Mouse (Mus musculus): Measurements from ENCODE around the gene Otoa. TPM values are rescaled to one million over a fixed set of nuclear protein-coding genes. Genes with fewer than 3 reads are reported as not detected.

Otoa gene
- polyA plus RNA-seq, 1 experiment from 2014 or later, result 0.12 TPM

GRCm38 (mm10) chr7:121074801-121075400 lies 6.5 kb upstream of the Otoa start:
- ATAC-seq (ENCODE audit: low FRiP score, low TSS enrichment) (no peak), DNase-seq (no peak)

GRCm38 (mm10) chr7:121075416-121075815 lies 6.0 kb upstream of the Otoa start:
- Histone ChIP-seq H3K4me3 (replicated peaks; ENCODE audit: low read depth, low read length) (no peak overlapping the region), H3K9ac (replicated peaks; ENCODE audit: low read length) (no peak overlapping the region), H3K9me3 (ENCODE audit: control insufficient read depth, low read length) (no peaks in the 10 kb centered on the region), H3K4me1 (ENCODE audit: control insufficient read depth, insufficient read depth, low read length) (no peaks in the 10 kb centered on the region), H3K4me2 (ENCODE audit: low read length) (no peak overlapping the region), H3K27me3 (ENCODE audit: control insufficient read depth, insufficient read depth, low read length) (no peaks in the 10 kb centered on the region), H3K27ac (replicated peaks; ENCODE audit: low read depth, low read length) (no peak overlapping the region), H3K36me3 (ENCODE audit: control insufficient read depth, insufficient read depth, low read length) (peaks cover 48% of the 10 kb centered on the region)
- DNase-seq (no peak), ATAC-seq (ENCODE audit: low FRiP score, low TSS enrichment) (no peak)
- 94% methylated on average over 5 of the region's 5 CpGs for WGBS

More at GRCm38 (mm10) chr7:121074801-121075400, 6.5 kb upstream of the Otoa start:
- Histone ChIP-seq H3K9ac (replicated peaks; ENCODE audit: low read length) (no peak overlapping the region), H3K4me2 (ENCODE audit: low read length) (no peak overlapping the region), H3K4me3 (replicated peaks; ENCODE audit: low read depth, low read length) (no peak overlapping the region), H3K27me3 (ENCODE audit: control insufficient read depth, insufficient read depth, low read length) (no peaks in the 10 kb centered on the region), H3K27ac (replicated peaks; ENCODE audit: low read depth, low read length) (no peak overlapping the region), H3K9me3 (ENCODE audit: control insufficient read depth, low read length) (no peaks in the 10 kb centered on the region), H3K4me1 (ENCODE audit: control insufficient read depth, insufficient read depth, low read length) (no peaks in the 10 kb centered on the region), H3K36me3 (ENCODE audit: control insufficient read depth, insufficient read depth, low read length) (peaks cover 52% of the 10 kb centered on the region)
- 92% methylated on average over 6 of the region's 6 CpGs for WGBS

DNA sequence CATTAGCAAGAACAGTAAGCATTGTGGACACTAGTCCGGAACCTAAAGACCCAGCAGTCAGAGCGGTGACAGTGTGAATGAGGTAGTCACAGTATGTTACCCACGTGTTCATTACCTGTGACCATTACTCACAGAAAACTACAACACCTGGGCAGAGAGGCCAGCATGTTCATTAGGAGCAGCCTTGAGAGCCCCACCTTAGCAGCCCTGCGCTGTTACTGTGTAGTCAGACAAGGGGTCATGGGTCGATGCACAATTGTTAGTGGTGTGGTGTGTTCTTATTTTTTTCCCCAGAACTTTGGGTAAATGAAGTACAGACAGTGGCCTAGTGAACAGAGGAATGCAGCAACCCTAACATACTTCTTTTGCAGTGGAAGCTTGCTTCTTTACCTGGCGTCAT lies 4.1 kb upstream of the Otoa start:
- H3K27ac ChIP-seq (replicated peaks; ENCODE audit: low read depth, low read length), result no peak overlapping the region
- no peaks in the 10 kb centered on the region for H3K9me3 ChIP-seq (ENCODE audit: control insufficient read depth, low read length)
- DNase-seq (no peak), ATAC-seq (ENCODE audit: low FRiP score, low TSS enrichment) (no peak; the same call in 1 of the 2 replicates)
- peaks cover 34% of the 10 kb centered on the region for H3K36me3 ChIP-seq (ENCODE audit: control insufficient read depth, insufficient read depth, low read length)
- no peaks in the 10 kb centered on the region for H3K4me1 ChIP-seq (ENCODE audit: control insufficient read depth, insufficient read depth, low read length)
- WGBS, result 91% methylated on average over 6 of the region's 6 CpGs
- no peak overlapping the region for H3K4me2 ChIP-seq (ENCODE audit: low read length)
- no peaks in the 10 kb centered on the region for H3K27me3 ChIP-seq (ENCODE audit: control insufficient read depth, insufficient read depth, low read length)
- H3K4me3 ChIP-seq (replicated peaks; ENCODE audit: low read depth, low read length), result no peak overlapping the region
- no peak overlapping the region for H3K9ac ChIP-seq (replicated peaks; ENCODE audit: low read length)

DNA sequence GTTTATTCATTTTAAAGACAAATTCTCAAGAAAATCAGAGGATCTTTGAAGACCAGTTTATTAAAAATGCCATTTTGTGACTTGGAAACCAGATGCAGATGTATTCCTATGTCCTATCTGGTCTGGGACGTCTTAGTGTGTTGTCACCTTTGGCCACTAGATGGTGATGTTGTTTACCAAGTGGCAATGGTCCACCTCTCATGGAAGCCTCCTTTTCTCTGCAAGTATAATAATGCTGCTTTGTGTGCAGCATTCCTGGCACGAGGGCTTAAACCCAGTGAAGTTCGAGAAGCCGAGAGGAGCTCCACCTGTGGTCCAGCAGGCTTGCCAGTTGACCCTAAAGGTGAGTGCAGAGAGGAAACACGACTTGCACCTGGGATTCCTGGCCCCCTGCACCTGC lies 3.6 kb upstream of the Otoa start:
- WGBS, result 6% methylated on average over 5 of the region's 5 CpGs
- H3K36me3 ChIP-seq (ENCODE audit: control insufficient read depth, insufficient read depth, low read length), result peaks cover 34% of the 10 kb centered on the region
- ATAC-seq (ENCODE audit: low FRiP score, low TSS enrichment) (peak; percentile 62; the same call in 1 of the 2 replicates), DNase-seq (peak; percentile 91)
- no peaks in the 10 kb centered on the region for H3K27me3 ChIP-seq (ENCODE audit: control insufficient read depth, insufficient read depth, low read length)
- H3K4me2 ChIP-seq (ENCODE audit: low read length), result no peak overlapping the region
- no peaks in the 10 kb centered on the region for H3K9me3 ChIP-seq (ENCODE audit: control insufficient read depth, low read length)
- no peaks in the 10 kb centered on the region for H3K4me1 ChIP-seq (ENCODE audit: control insufficient read depth, insufficient read depth, low read length)
- H3K4me3 ChIP-seq (replicated peaks; ENCODE audit: low read depth, low read length), result no peak overlapping the region
- H3K9ac ChIP-seq (replicated peaks; ENCODE audit: low read length), result no peak overlapping the region
- H3K27ac ChIP-seq (replicated peaks; ENCODE audit: low read depth, low read length), result peak overlapping the region; percentile 52; the same call in 1 of the 2 replicates

- DNase-seq, result no peak
- H3K27me3 ChIP-seq (ENCODE audit: control insufficient read depth, insufficient read depth, low read length), result no peaks in the 10 kb centered on the region
- 90% methylated on average over 2 of the region's 2 CpGs for WGBS
- no peak overlapping the region for H3K27ac ChIP-seq (replicated peaks; ENCODE audit: low read depth, low read length)
- no peak for ATAC-seq (ENCODE audit: low FRiP score, low TSS enrichment)
- peaks cover 13% of the 10 kb centered on the region for H3K36me3 ChIP-seq (ENCODE audit: control insufficient read depth, insufficient read depth, low read length)
- no peak overlapping the region for H3K4me3 ChIP-seq (replicated peaks; ENCODE audit: low read depth, low read length)
- H3K4me1 ChIP-seq (ENCODE audit: control insufficient read depth, insufficient read depth, low read length), result no peaks in the 10 kb centered on the region
- H3K9ac ChIP-seq (replicated peaks; ENCODE audit: low read length), result no peak overlapping the region
- no peaks in the 10 kb centered on the region for H3K9me3 ChIP-seq (ENCODE audit: control insufficient read depth, low read length)
- H3K4me2 ChIP-seq (ENCODE audit: low read length), result no peak overlapping the region
These were observed 366 bp downstream of the Otoa start for GRCm38 (mm10) chr7:121081816-121082215.

DNA sequence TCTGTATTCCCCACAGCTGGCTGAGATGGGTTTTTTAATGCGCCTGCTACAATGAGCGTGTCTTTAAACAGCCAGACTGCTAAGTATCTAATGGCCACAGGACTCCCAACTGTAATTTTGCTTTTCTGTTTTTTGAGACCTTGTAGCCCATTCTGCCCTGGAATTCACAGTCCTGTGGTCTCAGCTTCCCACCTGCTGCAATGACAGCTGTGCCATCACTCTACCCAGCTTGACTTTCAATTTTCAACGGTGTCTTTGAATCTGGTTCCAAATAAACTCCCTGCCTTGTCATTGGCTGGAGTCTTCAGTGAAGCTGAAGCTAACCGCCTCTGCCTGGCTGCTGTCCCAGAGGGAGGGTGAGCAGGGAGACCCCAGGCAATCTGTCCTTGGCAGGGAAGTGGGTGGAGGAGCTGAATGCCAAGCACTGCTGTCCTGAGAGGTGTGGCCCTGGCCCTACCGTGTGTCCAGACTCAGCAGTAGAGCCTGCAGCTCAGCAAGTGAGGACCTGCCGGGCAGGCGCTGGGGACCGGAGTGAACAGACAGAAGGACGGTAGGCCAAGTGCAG lies 1.6 kb downstream of the Otoa start:
- WGBS, result 72% methylated on average over 9 of the region's 9 CpGs
- Histone ChIP-seq H3K27me3 (ENCODE audit: control insufficient read depth, insufficient read depth, low read length) (no peaks in the 10 kb centered on the region), H3K9ac (replicated peaks; ENCODE audit: low read length) (no peak overlapping the region), H3K36me3 (ENCODE audit: control insufficient read depth, insufficient read depth, low read length) (peaks cover 2% of the 10 kb centered on the region), H3K4me2 (ENCODE audit: low read length) (no peak overlapping the region), H3K4me1 (ENCODE audit: control insufficient read depth, insufficient read depth, low read length) (no peaks in the 10 kb centered on the region), H3K9me3 (ENCODE audit: control insufficient read depth, low read length) (no peaks in the 10 kb centered on the region), H3K4me3 (replicated peaks; ENCODE audit: low read depth, low read length) (no peak overlapping the region), H3K27ac (replicated peaks; ENCODE audit: low read depth, low read length) (no peak overlapping the region)
- ATAC-seq (ENCODE audit: low FRiP score, low TSS enrichment), result no peak
- DNase-seq, result peak; percentile 39

DNA sequence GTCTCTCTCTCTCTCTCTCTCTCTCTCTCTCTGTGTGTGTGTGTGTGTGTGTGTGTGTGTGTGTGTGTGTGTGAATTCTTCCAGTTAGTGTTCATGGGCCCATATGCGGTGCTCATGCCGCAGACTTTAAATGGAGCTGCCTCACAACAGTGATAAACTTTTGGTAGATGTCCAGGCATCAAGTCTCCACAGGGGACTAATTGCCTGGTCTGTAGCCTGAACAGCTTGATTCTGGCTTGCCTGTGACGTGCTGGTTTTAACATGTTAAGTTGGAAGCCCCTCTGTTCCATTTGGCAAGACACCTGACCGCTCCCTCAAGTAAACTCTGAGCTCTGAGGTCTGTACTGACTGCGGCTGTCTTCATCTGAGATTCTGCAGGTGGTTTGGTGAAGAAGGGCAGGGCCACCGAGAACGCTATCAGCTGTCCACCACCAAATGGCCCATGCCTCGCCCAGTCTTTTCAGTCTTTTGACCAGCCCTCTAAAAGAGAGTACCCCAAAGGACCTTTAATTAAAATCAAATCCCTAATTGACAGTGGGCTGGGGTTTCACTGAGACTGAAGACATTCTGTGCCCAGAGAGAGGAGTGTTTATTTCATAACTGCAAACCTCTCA lies 3.5 kb downstream of the Otoa start:
- Histone ChIP-seq H3K9me3 (ENCODE audit: control insufficient read depth, low read length) (no peaks in the 10 kb centered on the region), H3K4me3 (replicated peaks; ENCODE audit: low read depth, low read length) (no peak overlapping the region), H3K27ac (replicated peaks; ENCODE audit: low read depth, low read length) (no peak overlapping the region), H3K27me3 (ENCODE audit: control insufficient read depth, insufficient read depth, low read length) (no peaks in the 10 kb centered on the region), H3K36me3 (ENCODE audit: control insufficient read depth, insufficient read depth, low read length) (no peaks in the 10 kb centered on the region), H3K9ac (replicated peaks; ENCODE audit: low read length) (no peak overlapping the region), H3K4me2 (ENCODE audit: low read length) (no peak overlapping the region), H3K4me1 (ENCODE audit: control insufficient read depth, insufficient read depth, low read length) (no peaks in the 10 kb centered on the region)
- 76% methylated on average over 8 of the region's 8 CpGs for WGBS
- DNase-seq (no peak), ATAC-seq (ENCODE audit: low FRiP score, low TSS enrichment) (no peak)

DNA sequence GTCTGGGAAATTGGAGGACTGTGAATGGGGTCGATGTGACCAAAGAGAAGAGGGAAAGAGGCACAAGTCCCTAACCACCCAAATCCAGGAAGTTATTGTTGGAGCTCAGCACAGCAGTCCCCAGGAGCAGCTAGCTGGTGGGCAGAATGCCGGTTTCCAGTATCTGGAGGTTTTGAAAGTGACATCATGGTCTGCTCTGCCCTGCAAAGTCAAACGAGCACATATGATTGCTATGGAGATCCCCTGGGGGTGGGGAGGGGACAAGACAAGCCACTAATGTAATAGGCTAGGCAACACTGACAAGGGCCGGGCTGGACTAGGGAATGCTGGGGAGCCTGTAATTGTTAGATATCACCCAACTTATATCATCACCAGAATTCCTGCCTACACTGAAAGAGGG lies 4.0 kb downstream of the Otoa start:
- Histone ChIP-seq H3K36me3 (ENCODE audit: control insufficient read depth, insufficient read depth, low read length) (no peaks in the 10 kb centered on the region), H3K9me3 (ENCODE audit: control insufficient read depth, low read length) (no peaks in the 10 kb centered on the region), H3K4me3 (replicated peaks; ENCODE audit: low read depth, low read length) (no peak overlapping the region), H3K4me1 (ENCODE audit: control insufficient read depth, insufficient read depth, low read length) (no peaks in the 10 kb centered on the region), H3K27ac (replicated peaks; ENCODE audit: low read depth, low read length) (no peak overlapping the region), H3K27me3 (ENCODE audit: control insufficient read depth, insufficient read depth, low read length) (no peaks in the 10 kb centered on the region), H3K9ac (replicated peaks; ENCODE audit: low read length) (no peak overlapping the region), H3K4me2 (ENCODE audit: low read length) (no peak overlapping the region)
- ATAC-seq (ENCODE audit: low FRiP score, low TSS enrichment) (no peak), DNase-seq (peak; percentile 36)
- WGBS, result 25% methylated on average over 4 of the region's 4 CpGs

DNA sequence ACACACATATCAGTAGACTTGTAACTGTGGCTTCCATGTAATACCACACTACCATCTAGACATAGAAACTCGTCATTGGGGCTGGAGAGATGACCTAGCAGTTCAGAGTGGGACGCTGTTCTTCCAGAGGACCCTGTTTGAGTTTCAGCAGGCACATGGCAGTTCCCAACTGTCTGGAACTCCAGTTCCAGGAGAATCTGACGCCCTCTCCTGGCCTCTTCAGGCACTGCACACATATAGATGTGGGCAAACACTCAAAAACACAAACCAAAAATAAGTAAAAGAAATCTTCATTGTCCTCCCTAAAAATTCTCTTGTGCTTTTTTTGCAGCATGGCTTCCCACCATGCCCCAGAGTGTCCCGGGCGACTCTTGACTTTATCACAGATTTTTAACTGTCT lies 7.3 kb downstream of the Otoa start:
- no peaks in the 10 kb centered on the region for H3K4me1 ChIP-seq (ENCODE audit: control insufficient read depth, insufficient read depth, low read length)
- DNase-seq, result no peak
- no peak overlapping the region for H3K4me2 ChIP-seq (ENCODE audit: low read length)
- no peaks in the 10 kb centered on the region for H3K27me3 ChIP-seq (ENCODE audit: control insufficient read depth, insufficient read depth, low read length)
- ATAC-seq (ENCODE audit: low FRiP score, low TSS enrichment), result no peak
- WGBS, result 75% methylated on average over 5 of the region's 5 CpGs
- no peak overlapping the region for H3K9ac ChIP-seq (replicated peaks; ENCODE audit: low read length)
- no peak overlapping the region for H3K4me3 ChIP-seq (replicated peaks; ENCODE audit: low read depth, low read length)
- H3K27ac ChIP-seq (replicated peaks; ENCODE audit: low read depth, low read length), result no peak overlapping the region
- H3K36me3 ChIP-seq (ENCODE audit: control insufficient read depth, insufficient read depth, low read length), result no peaks in the 10 kb centered on the region
- no peaks in the 10 kb centered on the region for H3K9me3 ChIP-seq (ENCODE audit: control insufficient read depth, low read length)
